Mouse (Mus musculus) spleen, embryonic (tissue): Measurements from ENCODE around the gene Pls1.

Source experiments
- CTCF ChIA-PET: fragments of 350-600 bp; sonication (Branson Sonifier 250); formaldehyde crosslinking; loops from one replicate; lab custom pipeline; 2022; lab: Charles Lee

Pls1 gene

GRCm38 (mm10) chr9:95844825-95845460 lies at the start of gene Pls1:
Pls1 (minus strand) TSS chr9:95845311.
- CTCF ChIA-PET: interaction anchor here (1.0 kb wide), 1 partner anchor 9 kb away, joined by 3 read pairs; no protein-coding TSS in a partner anchor

- CTCF ChIA-PET: no interaction called here
These were observed 37.6 kb upstream of the Pls1 start for GRCm38 (mm10) chr9:95882751-95883150.

GRCm38 (mm10) chr9:95878246-95878645 lies 33.1 kb upstream of the Pls1 start:
- CTCF ChIA-PET: interaction anchor here (0.7 kb wide), 1 partner anchor 1086 kb away, joined by 4 read pairs; no protein-coding TSS in a partner anchor

- CTCF ChIA-PET: interaction anchor here (0.6 kb wide), 1 partner anchor 33 kb away, joined by 3 read pairs; no protein-coding TSS in a partner anchor
These were observed 13.0 kb upstream of the Pls1 start for GRCm38 (mm10) chr9:95858027-95858570.

GRCm38 (mm10) chr9:95857414-95858026 lies 12.4 kb upstream of the Pls1 start, which contains the start of gene Atr:
Atr (plus strand) TSS chr9:95857597.
- CTCF ChIA-PET: no interaction called here

- CTCF ChIA-PET: no interaction called here
These were observed 10.9 kb upstream of the Pls1 start for GRCm38 (mm10) chr9:95856004-95856403.

GRCm38 (mm10) chr9:95854891-95855290 lies 9.8 kb upstream of the Pls1 start:
- CTCF ChIA-PET: interaction anchor here (0.6 to 1.5 kb wide), 2 partner anchors 10 to 11 kb away, joined by 3 to 4 read pairs; partner anchors contain the start of gene Pls1

- CTCF ChIA-PET: no interaction called here
These were observed 7.8 kb upstream of the Pls1 start for GRCm38 (mm10) chr9:95852896-95853295.

- CTCF ChIA-PET: interaction anchor here (0.7 kb wide), 1 partner anchor 155 kb away, joined by 3 read pairs; no protein-coding TSS in a partner anchor
These were observed 6.6 kb upstream of the Pls1 start for GRCm38 (mm10) chr9:95851671-95852070.

- CTCF ChIA-PET: interaction anchor here (1.0 kb wide), 1 partner anchor 9 kb away, joined by 3 read pairs; no protein-coding TSS in a partner anchor
These were observed 600 bp upstream of the Pls1 start for GRCm38 (mm10) chr9:95845711-95846110.

GRCm38 (mm10) chr9:95839424-95839823 lies 5.7 kb downstream of the Pls1 start:
- CTCF ChIA-PET: no interaction called here

GRCm38 (mm10) chr9:95835741-95836140 lies 9.4 kb downstream of the Pls1 start:
- CTCF ChIA-PET: no interaction called here

GRCm38 (mm10) chr9:95834799-95835198 lies 10.3 kb downstream of the Pls1 start:
- CTCF ChIA-PET: no interaction called here

GRCm38 (mm10) chr9:95832758-95833157 lies 12.4 kb downstream of the Pls1 start:
- CTCF ChIA-PET: no interaction called here

GRCm38 (mm10) chr9:95827565-95827964 lies 17.5 kb downstream of the Pls1 start:
- CTCF ChIA-PET: no interaction called here

GRCm38 (mm10) chr9:95822531-95822930 lies 22.6 kb downstream of the Pls1 start:
- CTCF ChIA-PET: no interaction called here

- CTCF ChIA-PET: no interaction called here
These were observed 29.4 kb downstream of the Pls1 start for GRCm38 (mm10) chr9:95815706-95816105.

- CTCF ChIA-PET: no interaction called here
These were observed 30.0 kb downstream of the Pls1 start for GRCm38 (mm10) chr9:95815015-95815673.

- CTCF ChIA-PET: no interaction called here
These were observed 31.2 kb downstream of the Pls1 start for GRCm38 (mm10) chr9:95813721-95814531.

GRCm38 (mm10) chr9:95811817-95812216 lies 33.3 kb downstream of the Pls1 start:
- CTCF ChIA-PET: no interaction called here

GRCm38 (mm10) chr9:95809596-95809995 lies 35.5 kb downstream of the Pls1 start:
- CTCF ChIA-PET: no interaction called here
